Mouse (Mus musculus): ENCODE results near the gene Crybb3.
A peak's percentile ranks its signal among the peaks of the same experiment; 100 is the strongest.
"Not testable (repeated sequence)": the region's sequence is repeated elsewhere in the genome, so short reads cannot be mapped to it uniquely, and the experiment has no call there.

Gene Crybb3

GRCm38 (mm10) chr5:113111336-113111735 is 30.0 kb upstream of the Crybb3 start:
- H3K36me3 ChIP-seq (ENCODE audit: control insufficient read depth, insufficient read depth, low read length, poor library complexity, severe bottlenecking) = no peaks in the 10 kb centered on the region
- peak; percentile 25 for DNase-seq (ENCODE audit: low read depth, low spot score)

GRCm38 (mm10) chr5:113110929-113111328 is 29.5 kb upstream of the Crybb3 start:
- H3K27me3 ChIP-seq (ENCODE audit: control insufficient read depth, insufficient read depth, low read length, poor library complexity, severe bottlenecking) = no peaks in the 10 kb centered on the region
- H3K36me3 ChIP-seq (ENCODE audit: control insufficient read depth, insufficient read depth, low read length, poor library complexity, severe bottlenecking) = no peaks in the 10 kb centered on the region
- DNase-seq (ENCODE audit: low read depth, low spot score) = no peak

More at GRCm38 (mm10) chr5:113111336-113111735, 30.0 kb upstream of the Crybb3 start:
- no peaks in the 10 kb centered on the region for H3K27me3 ChIP-seq (ENCODE audit: control insufficient read depth, insufficient read depth, low read length, poor library complexity, severe bottlenecking)

GRCm38 (mm10) chr5:113109651-113110050 is 28.3 kb upstream of the Crybb3 start:
- H3K27me3 ChIP-seq (ENCODE audit: control insufficient read depth, insufficient read depth, low read length, poor library complexity, severe bottlenecking); H3K36me3 ChIP-seq (ENCODE audit: control insufficient read depth, insufficient read depth, low read length, poor library complexity, severe bottlenecking): not testable (repeated sequence)
- DNase-seq (ENCODE audit: low read depth, low spot score) = peak; percentile 63

GRCm38 (mm10) chr5:113108165-113108764 is 26.9 kb upstream of the Crybb3 start:
- DNase-seq (ENCODE audit: low read depth, low spot score) = no peak
- Histone ChIP-seq H3K27me3 (ENCODE audit: control insufficient read depth, insufficient read depth, low read length, poor library complexity, severe bottlenecking) (no peaks in the 10 kb centered on the region), H3K36me3 (ENCODE audit: control insufficient read depth, insufficient read depth, low read length, poor library complexity, severe bottlenecking) (no peaks in the 10 kb centered on the region)

DNA sequence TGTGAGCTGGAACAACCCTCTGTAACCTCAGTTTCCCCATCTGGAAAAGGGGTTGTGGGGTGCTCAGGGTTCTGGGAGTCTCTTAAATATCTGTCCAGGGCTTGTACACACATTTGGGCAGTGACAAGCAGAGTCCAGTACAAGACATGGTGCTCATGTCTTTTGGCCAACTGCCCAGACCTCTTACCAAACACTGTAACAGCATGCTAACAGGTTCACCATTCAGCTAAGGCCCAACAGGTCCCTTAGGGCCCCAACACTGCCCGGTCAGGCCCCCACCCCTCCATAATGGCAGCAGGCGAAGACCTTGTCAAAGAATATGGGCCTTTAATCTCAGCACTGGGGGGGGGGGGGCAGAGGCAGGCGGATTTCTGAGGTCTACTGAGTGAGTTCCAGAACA is 26.3 kb upstream of the Crybb3 start:
- DNase-seq (ENCODE audit: low read depth, low spot score) = no peak
- no peaks in the 10 kb centered on the region for H3K36me3 ChIP-seq (ENCODE audit: control insufficient read depth, insufficient read depth, low read length, poor library complexity, severe bottlenecking)

DNA sequence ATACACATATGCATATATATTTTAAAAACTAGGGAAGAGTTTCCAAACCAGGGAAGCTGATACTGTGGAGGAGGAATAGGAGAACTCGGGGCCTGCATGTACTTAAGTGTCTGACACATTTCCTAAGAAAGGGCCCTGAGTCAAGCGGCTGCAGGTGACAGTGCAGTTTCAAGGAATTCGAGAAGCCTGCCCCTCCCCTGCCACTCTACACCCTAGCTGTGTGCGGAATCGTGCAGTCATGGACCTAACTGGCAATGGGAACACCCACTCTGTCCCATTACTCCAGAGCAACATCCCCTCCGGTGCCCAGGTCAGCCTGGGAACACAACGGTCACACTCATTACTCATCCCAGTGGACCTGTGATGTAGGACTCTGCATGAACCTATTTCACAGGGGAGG is 25.2 kb upstream of the Crybb3 start:
- DNase-seq (ENCODE audit: low read depth, low spot score) = no peak
- Histone ChIP-seq H3K27me3 (ENCODE audit: control insufficient read depth, insufficient read depth, low read length, poor library complexity, severe bottlenecking) (no peaks in the 10 kb centered on the region), H3K36me3 (ENCODE audit: control insufficient read depth, insufficient read depth, low read length, poor library complexity, severe bottlenecking) (no peaks in the 10 kb centered on the region)

More for the DNA sequence above, 26.3 kb upstream of the Crybb3 start:
- no peaks in the 10 kb centered on the region for H3K27me3 ChIP-seq (ENCODE audit: control insufficient read depth, insufficient read depth, low read length, poor library complexity, severe bottlenecking)

- H3K36me3 ChIP-seq (ENCODE audit: control insufficient read depth, insufficient read depth, low read length, poor library complexity, severe bottlenecking) = no peaks in the 10 kb centered on the region
- DNase-seq (ENCODE audit: low read depth, low spot score) = no peak
- H3K27me3 ChIP-seq (ENCODE audit: control insufficient read depth, insufficient read depth, low read length, poor library complexity, severe bottlenecking) = no peaks in the 10 kb centered on the region
Measured at GRCm38 (mm10) chr5:113105481-113105880, 24.1 kb upstream of the Crybb3 start.

- no peak for DNase-seq (ENCODE audit: low read depth, low spot score)
- no peaks in the 10 kb centered on the region for H3K27me3 ChIP-seq (ENCODE audit: control insufficient read depth, insufficient read depth, low read length, poor library complexity, severe bottlenecking)
- no peaks in the 10 kb centered on the region for H3K36me3 ChIP-seq (ENCODE audit: control insufficient read depth, insufficient read depth, low read length, poor library complexity, severe bottlenecking)
Measured at GRCm38 (mm10) chr5:113105035-113105434, 23.7 kb upstream of the Crybb3 start.

GRCm38 (mm10) chr5:113102455-113102854 is 21.1 kb upstream of the Crybb3 start:
- DNase-seq (ENCODE audit: low read depth, low spot score) = no peak
- Histone ChIP-seq H3K27me3 (ENCODE audit: control insufficient read depth, insufficient read depth, low read length, poor library complexity, severe bottlenecking) (no peaks in the 10 kb centered on the region), H3K36me3 (ENCODE audit: control insufficient read depth, insufficient read depth, low read length, poor library complexity, severe bottlenecking) (no peaks in the 10 kb centered on the region)

- no peaks in the 10 kb centered on the region for H3K36me3 ChIP-seq (ENCODE audit: control insufficient read depth, insufficient read depth, low read length, poor library complexity, severe bottlenecking)
- DNase-seq (ENCODE audit: low read depth, low spot score) = no peak
- no peaks in the 10 kb centered on the region for H3K27me3 ChIP-seq (ENCODE audit: control insufficient read depth, insufficient read depth, low read length, poor library complexity, severe bottlenecking)
Measured at GRCm38 (mm10) chr5:113101457-113101856, 20.1 kb upstream of the Crybb3 start.

DNA sequence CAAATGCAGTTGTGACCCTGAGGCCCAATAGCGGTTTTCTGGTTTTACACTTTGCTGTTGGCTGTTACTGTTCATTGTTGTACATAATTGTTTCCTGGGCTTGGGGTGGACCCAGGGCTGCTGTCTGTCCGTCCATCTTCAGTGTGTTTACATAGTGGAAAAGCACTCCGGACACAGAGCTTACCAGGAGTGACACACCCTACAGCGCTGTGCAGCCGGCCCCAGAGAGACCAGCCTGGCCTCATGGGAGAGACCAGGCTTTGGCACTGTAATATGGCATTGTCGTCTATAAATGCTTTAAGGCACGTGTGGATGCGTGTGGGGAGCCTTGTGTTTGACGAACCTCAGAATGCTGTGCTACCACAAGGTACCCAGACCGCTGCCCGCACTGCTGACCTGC is 19.0 kb upstream of the Crybb3 start:
- Histone ChIP-seq H3K27me3 (ENCODE audit: control insufficient read depth, insufficient read depth, low read length, poor library complexity, severe bottlenecking) (no peaks in the 10 kb centered on the region), H3K36me3 (ENCODE audit: control insufficient read depth, insufficient read depth, low read length, poor library complexity, severe bottlenecking) (no peaks in the 10 kb centered on the region)
- no peak for DNase-seq (ENCODE audit: low read depth, low spot score)

GRCm38 (mm10) chr5:113099546-113099945 is 18.2 kb upstream of the Crybb3 start:
- DNase-seq (ENCODE audit: low read depth, low spot score) = peak; percentile 86
- Histone ChIP-seq H3K36me3 (ENCODE audit: control insufficient read depth, insufficient read depth, low read length, poor library complexity, severe bottlenecking) (no peaks in the 10 kb centered on the region), H3K27me3 (ENCODE audit: control insufficient read depth, insufficient read depth, low read length, poor library complexity, severe bottlenecking) (no peaks in the 10 kb centered on the region)

DNA sequence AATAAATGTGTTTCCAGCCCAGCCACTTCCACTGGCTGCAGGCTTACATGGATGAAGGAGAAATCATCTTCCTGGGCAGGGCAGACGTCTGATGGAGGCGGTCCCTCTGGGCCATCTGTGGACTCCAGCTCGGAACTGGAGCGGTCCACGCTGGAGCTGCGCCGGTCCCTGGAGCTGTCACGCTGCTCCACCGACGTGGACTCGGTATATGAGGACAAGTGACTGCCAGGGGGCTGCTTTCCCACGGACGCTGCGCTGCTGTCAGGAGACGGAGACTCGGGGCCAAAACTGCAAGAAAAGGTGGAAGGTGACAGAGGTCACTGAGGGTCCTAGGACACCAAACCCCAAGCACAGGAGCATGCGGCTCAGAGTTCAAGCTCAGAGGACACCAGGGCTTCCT is 16.2 kb upstream of the Crybb3 start:
- no peaks in the 10 kb centered on the region for H3K36me3 ChIP-seq (ENCODE audit: control insufficient read depth, insufficient read depth, low read length, poor library complexity, severe bottlenecking)
- H3K27me3 ChIP-seq (ENCODE audit: control insufficient read depth, insufficient read depth, low read length, poor library complexity, severe bottlenecking) = no peaks in the 10 kb centered on the region
- no peak for DNase-seq (ENCODE audit: low read depth, low spot score)

- H3K27me3 ChIP-seq (ENCODE audit: control insufficient read depth, insufficient read depth, low read length, poor library complexity, severe bottlenecking) = no peaks in the 10 kb centered on the region
- DNase-seq (ENCODE audit: low read depth, low spot score) = no peak
- H3K36me3 ChIP-seq (ENCODE audit: control insufficient read depth, insufficient read depth, low read length, poor library complexity, severe bottlenecking) = no peaks in the 10 kb centered on the region
Measured at GRCm38 (mm10) chr5:113095456-113095855, 14.1 kb upstream of the Crybb3 start.

- no peak for DNase-seq (ENCODE audit: low read depth, low spot score)
- H3K36me3 ChIP-seq (ENCODE audit: control insufficient read depth, insufficient read depth, low read length, poor library complexity, severe bottlenecking) = no peaks in the 10 kb centered on the region
- H3K27me3 ChIP-seq (ENCODE audit: control insufficient read depth, insufficient read depth, low read length, poor library complexity, severe bottlenecking) = no peaks in the 10 kb centered on the region
Measured at GRCm38 (mm10) chr5:113092406-113092805, 11.0 kb upstream of the Crybb3 start.

- DNase-seq (ENCODE audit: low read depth, low spot score) = peak; percentile 39
- no peaks in the 10 kb centered on the region for H3K27me3 ChIP-seq (ENCODE audit: control insufficient read depth, insufficient read depth, low read length, poor library complexity, severe bottlenecking)
- no peaks in the 10 kb centered on the region for H3K36me3 ChIP-seq (ENCODE audit: control insufficient read depth, insufficient read depth, low read length, poor library complexity, severe bottlenecking)
Measured at GRCm38 (mm10) chr5:113091162-113091561, 9.8 kb upstream of the Crybb3 start.
